Mouse (Mus musculus): ENCODE measurements around the gene Inpp5a.

The Inpp5a gene

GRCm38 (mm10) chr7:139388670-139389212 is at the start of gene Inpp5a:
Gene Inpp5a (plus strand): TSS chr7:139389109.
- peak; percentile 97 for DNase-seq

- DNase-seq = no peak
Measured at GRCm38 (mm10) chr7:139339184-139339583, 49.7 kb upstream of the Inpp5a start.

GRCm38 (mm10) chr7:139341020-139341660 is 47.8 kb upstream of the Inpp5a start:
- no peak for DNase-seq

- no peak for DNase-seq
Measured at GRCm38 (mm10) chr7:139342809-139343208, 46.1 kb upstream of the Inpp5a start.

GRCm38 (mm10) chr7:139347051-139347450 is 41.9 kb upstream of the Inpp5a start:
- no peak for DNase-seq

- DNase-seq = no peak
Measured at GRCm38 (mm10) chr7:139350606-139351005, 38.3 kb upstream of the Inpp5a start.

GRCm38 (mm10) chr7:139354370-139355139 is 34.4 kb upstream of the Inpp5a start:
- DNase-seq = no peak

- no peak for DNase-seq
Measured at GRCm38 (mm10) chr7:139357043-139357442, 31.9 kb upstream of the Inpp5a start.

- no peak for DNase-seq
Measured at GRCm38 (mm10) chr7:139359906-139360305, 29.0 kb upstream of the Inpp5a start.

GRCm38 (mm10) chr7:139360890-139361559 is 27.9 kb upstream of the Inpp5a start:
- no peak for DNase-seq

- DNase-seq = no peak
Measured at GRCm38 (mm10) chr7:139361799-139362198, 27.1 kb upstream of the Inpp5a start.

- no peak for DNase-seq
Measured at GRCm38 (mm10) chr7:139362514-139362913, 26.4 kb upstream of the Inpp5a start.

- DNase-seq = peak; percentile 15
Measured at GRCm38 (mm10) chr7:139363281-139364004, 25.5 kb upstream of the Inpp5a start.

GRCm38 (mm10) chr7:139364005-139364557 is 24.8 kb upstream of the Inpp5a start:
- DNase-seq = peak; percentile 69

- DNase-seq = no peak
Measured at GRCm38 (mm10) chr7:139364936-139365830, 23.7 kb upstream of the Inpp5a start.

- DNase-seq = no peak
Measured at GRCm38 (mm10) chr7:139366131-139366530, 22.8 kb upstream of the Inpp5a start.

GRCm38 (mm10) chr7:139366549-139366948 is 22.4 kb upstream of the Inpp5a start:
- DNase-seq = no peak

- no peak for DNase-seq
Measured at GRCm38 (mm10) chr7:139368218-139368617, 20.7 kb upstream of the Inpp5a start.

GRCm38 (mm10) chr7:139368722-139369380 is 20.1 kb upstream of the Inpp5a start:
- no peak for DNase-seq

- DNase-seq = no peak
Measured at GRCm38 (mm10) chr7:139369501-139370088, 19.3 kb upstream of the Inpp5a start.

Data from right cerebral cortex, postnatal 14 days (tissue).